Mouse (Mus musculus) thymus, postnatal 10 days (tissue): ENCODE data around the gene Mex3a.
A peak's percentile ranks its signal among the peaks of the same experiment; 100 is the strongest.

ENCODE experiments used
- DNase-seq, 2 experiments: peaks; one replicate each; pipeline ENCODE4 v3.0.0; 2021; ENCODE audit warnings: low spot score in 2 of 2

The Mex3a gene

GRCm38 (mm10) chr3:88527565-88527964, 4.6 kb upstream of the Mex3a start:
- DNase-seq: no peak

DNA sequence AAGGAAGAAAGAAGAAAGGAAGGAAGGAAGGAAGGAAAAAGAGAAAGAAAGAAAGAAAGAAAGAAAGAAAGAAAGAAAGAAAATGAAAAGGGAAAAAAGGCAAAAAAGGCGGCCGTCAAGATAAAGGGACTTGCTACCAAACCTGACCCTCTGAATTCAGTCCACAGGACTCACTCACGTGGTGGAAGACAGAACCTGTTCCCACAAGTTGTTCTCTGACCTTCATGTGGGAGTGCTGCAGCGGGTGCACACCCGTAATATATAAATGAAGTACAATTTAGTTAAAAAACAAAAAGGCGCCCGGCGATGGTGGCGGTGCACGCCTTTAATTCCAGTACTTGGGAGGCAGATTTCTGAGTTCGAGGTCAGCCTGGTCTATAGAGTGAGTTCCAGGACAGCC, 3.5 kb upstream of the Mex3a start:
- no peak for DNase-seq

DNA sequence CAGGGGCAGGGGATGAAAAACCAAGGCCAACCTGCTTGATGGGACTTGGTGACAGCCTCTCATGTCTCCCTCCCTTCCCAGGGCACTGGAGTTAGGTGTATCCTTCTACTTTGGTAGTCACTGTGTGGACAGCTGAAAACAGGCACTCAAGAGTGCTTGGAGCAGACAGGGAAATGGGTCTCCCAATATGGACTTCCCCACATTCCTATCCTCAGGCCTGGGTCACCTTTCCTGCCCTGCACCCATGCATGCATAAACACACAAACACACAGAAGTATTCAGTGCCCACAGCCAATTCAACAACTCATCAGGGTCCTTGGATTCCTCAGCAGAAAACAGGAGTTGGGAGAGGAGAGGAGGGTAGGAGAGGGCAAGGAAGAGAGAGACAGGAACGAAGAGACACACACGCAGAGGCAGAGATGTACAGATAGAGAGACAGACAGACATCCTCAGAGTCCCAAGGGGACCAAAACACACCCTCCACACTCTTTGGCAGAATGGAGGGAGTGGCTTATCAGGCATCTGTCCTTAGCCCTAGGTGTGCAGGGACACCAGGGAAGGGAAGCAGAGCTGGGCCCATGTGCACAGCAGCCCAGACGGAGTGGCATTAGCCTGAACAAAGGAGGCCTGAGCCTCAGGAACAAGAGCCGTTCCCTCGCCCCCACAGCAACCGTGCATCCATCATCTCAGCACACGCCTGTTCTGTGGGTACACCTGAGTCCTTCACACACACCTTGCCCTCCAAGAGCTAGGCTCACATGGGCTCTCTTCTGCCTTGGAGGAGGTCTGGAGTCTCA, 2.8 kb upstream of the Mex3a start:
- no peak for DNase-seq

GRCm38 (mm10) chr3:88530082-88530864, 1.9 kb upstream of the Mex3a start:
- no peak for DNase-seq

DNA sequence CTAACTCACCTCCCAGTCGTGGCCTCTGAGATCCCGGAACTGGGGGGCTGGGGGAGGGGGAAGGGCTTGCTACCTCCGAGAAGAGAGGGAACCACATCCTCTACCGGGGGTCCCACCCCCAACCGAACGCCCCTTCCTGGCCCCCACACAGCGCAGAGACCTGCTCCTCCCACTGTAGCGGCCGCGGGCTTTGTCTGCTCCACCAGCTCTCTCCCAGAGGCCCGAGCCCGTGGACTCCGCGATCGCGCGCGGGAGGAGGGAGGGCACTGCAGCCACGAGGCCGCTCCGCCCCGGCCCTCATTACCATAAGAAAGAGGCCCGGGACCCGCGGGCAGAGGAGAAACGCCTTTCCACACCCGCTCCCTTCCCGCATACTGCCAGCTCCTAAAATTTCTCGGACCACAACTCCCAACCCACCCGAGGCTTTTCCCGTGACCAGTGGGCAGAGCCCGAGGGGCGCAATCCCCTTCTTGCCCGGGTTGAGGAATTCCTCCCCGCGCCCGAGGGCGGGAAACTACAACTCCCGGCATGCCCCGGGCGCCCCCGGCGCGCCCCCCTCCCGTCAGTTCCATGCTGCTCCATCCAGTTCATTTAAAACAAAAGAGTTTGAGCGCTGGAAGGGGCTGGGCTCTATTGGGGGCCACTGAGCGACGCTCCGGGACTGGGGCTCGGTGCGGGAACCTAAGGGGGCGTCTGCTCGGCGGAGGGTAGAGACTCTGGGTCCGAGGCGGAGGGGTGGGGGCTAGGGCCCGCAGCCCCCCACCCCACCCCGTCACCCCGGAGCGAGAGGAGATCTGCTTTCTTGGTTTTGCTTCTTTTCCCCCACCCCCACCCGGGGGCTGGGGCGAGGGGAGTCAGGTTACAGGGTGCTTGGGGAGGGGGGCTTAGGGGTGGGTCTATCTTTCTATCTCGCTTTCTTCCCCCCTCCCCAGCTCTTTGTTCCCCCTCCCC, 572 bp upstream of the Mex3a start:
- peak; percentile 93 to 97 for DNase-seq

DNA sequence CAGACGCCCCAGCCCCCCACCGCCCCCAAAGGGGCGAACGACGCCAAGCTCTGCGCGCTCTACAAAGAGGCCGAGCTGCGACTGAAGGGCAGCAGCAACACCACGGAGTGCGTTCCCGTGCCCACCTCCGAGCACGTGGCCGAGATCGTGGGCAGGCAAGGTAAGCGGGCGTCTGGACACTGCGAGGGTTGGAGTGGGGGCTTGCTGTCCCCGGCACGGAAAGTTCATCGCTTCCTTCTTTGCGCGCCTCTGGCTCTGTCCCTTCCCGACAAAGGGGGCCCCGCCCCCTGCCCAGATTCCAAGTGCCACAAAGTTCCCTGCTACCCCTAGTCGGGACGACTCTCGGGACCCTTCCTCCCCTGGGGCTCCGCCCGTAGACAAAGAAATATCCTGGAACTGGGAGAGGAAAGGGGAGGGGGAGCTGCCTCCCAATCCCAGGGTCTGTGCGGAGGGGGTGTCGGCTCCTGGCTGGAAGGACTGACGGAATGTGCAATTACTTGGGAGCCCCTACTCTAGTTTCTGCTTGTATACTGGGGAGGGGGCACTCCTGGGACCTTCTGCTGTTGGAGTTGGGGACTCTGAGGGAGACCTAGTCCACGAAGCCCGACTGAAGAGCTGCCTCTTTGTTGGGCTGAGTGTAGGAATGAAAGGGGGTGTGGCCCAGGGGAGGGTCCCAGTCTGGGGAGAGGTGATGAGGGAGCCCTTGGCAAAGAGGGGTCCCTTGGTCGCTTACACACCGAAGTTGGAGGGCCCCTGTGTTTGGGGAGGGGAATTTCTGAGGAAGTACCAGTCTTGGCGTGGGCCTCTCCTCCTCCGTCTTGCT, 705 bp downstream of the Mex3a start:
- DNase-seq: no peak

DNA sequence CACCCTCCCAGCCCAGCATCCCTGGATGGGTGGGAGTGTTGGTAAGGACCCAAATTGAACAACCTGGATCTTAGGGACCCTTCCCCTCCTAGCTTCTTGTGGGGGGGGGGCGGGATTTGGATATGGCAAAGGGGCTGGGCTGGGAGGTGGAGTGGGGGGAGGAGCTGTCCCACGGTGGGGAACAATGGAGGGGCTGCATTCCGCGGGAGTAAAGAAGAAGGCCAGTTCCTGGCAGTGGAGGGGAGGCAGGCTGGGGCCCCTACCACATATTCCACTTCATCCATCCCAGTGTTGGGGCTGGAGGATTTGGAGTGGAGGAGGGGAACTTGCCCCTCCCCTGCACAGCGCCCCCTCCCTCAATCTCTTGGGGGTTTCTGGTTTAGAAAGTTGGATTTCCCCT, 1.5 kb downstream of the Mex3a start:
- DNase-seq: no peak

- no peak for DNase-seq
Measured at GRCm38 (mm10) chr3:88535005-88535404, 2.8 kb downstream of the Mex3a start.

DNA sequence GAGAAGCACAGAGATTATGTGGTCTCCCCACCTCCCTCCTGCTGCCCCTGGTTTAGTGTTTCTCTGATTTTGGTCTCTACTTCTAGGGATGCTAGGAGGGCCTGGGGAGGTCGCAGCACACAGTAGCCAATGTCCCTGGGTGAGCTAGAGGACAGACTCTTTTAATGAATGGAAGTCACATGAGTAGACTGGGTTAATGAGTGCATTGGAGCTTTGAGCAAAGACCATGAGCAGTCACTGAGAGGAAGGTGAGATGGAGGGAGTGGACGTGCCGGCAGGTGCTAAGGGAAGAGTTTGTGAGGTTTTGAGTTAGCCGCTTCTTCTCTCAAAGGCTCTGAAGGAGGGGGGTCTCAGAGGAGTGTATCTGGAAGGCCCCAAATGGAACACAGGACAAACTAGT, 3.3 kb downstream of the Mex3a start:
- DNase-seq: no peak

DNA sequence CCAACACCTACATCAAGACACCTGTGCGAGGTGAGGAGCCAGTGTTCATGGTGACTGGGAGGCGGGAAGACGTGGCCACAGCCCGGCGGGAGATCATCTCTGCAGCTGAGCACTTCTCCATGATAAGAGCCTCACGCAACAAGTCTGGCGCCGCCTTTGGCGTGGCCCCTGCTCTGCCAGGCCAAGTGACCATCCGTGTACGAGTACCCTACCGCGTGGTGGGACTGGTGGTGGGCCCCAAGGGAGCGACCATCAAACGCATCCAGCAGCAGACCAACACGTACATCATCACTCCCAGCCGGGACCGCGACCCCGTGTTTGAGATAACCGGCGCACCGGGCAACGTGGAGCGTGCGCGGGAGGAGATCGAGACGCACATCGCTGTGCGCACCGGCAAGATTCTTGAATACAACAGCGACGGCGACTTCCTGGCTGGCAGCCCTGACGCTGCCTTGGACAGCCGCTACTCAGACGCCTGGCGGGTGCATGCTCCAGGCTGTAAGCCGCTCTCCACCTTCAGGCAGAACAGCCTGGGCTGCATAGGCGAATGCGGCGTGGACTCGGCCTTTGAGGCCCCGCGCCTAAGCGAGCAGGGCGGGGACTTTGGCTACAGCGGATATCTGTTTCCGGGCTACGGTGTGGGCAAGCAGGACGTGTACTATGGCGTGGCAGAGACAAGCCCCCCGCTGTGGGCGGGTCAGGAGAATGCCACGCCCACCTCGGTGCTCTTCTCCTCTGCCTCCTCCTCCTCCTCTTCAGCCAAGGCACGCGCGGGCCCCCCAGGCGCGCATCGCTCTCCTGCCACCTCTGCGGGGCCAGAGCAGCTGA, 4.1 kb downstream of the Mex3a start:
- DNase-seq: no peak

DNA sequence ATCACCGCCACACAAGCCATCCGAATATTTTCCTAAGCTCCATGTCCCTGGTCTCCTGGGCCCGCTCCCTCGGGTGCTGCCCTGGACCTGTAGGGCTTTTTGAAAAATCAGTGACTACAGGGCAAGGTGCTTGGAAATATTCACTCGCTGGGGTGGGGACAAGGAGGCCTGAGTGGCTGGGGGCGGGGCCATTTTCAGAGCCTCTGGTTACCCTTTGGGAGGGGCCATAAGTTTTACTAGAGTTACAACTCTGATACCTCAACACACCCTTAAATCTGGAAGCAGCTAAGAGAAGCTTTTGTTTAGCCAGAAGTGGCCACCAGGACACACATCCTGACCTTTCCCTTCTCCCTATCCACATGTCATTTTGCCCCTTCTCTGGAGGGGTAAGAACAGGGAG, 5.0 kb downstream of the Mex3a start:
- DNase-seq: no peak

GRCm38 (mm10) chr3:88538271-88539145, 6.3 kb downstream of the Mex3a start:
- DNase-seq: no peak

DNA sequence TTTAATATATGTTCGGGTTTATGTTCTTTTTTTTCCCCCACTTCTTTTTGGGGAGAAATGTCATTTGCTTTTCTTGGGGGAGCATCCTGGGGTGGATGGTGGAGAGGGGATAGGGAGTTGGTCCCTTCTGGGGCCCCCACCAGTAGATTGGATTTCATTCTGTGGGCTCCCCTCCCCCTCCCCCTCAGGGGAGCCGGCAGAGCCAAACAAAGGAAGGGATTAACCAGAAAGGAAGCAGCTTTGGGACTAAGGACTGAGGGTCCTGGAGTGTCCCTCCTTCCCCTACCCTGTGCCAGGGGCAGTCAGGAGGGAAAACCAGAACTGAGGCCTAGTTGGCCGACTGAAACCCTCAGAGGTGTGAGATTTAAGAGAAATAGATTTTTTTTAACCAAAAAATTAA, 7.2 kb downstream of the Mex3a start:
- DNase-seq: no peak

DNA sequence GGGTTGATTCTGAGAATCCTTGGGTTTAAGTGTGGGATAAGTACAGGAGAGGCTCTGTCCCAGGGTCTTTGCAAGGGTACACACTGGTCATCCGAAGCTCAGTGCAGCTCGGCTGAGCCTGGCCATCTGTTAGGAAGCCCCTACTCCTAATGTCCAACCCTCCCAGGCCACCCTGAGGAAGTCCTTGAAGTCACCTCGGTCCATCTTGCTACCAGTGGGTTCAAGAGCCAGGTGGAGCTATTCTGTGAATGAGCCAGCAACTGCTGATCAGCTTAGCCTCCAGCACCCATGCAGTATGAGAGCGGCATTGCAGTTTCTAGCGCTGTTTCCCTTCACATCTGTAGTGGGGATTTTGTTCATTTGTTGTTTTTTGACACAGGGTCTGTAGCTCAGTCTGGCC, 7.9 kb downstream of the Mex3a start:
- DNase-seq: no peak

- DNase-seq: no peak
Measured at GRCm38 (mm10) chr3:88541622-88542401, 9.6 kb downstream of the Mex3a start.

DNA sequence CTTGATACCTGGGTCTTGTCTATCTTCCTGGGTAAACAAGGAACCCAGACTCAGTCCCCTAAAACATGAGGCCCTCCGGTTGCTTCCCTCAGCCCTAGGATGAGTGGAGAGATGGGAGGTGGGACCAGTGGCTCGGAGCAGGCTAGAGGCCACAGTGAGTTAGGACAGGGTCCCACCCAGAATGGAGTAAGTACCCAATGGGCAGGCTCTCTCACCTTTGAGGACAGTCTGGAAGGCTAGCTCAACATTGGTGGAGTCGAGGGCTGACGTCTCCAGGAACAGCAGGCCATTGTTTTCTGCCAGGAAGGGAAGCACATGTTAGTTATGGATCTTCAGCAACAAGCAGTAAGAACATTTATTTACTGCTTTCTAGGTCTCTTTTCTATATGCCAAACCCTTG, 10.3 kb downstream of the Mex3a start:
- no peak for DNase-seq

DNA sequence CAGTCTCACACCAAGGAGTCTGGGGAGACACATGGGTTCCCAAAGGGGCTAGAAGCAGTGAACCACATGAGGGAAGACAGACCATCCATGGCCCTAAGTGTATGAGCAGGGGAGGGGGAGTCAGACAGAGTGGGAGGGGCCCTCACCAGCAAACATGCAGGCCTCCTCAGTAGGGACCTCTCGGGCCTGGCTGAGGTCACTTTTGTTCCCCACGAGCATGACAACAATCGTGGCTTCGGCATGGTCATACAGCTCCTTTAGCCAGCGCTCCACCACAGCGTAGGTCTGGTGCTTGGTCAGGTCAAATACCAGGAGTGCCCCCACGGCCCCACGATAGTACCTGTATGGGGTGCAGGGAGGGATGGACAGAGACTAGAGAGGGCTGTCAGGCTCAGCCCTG, 11.0 kb downstream of the Mex3a start:
- DNase-seq: no peak

- DNase-seq: no peak
Measured at GRCm38 (mm10) chr3:88543651-88544410, 11.6 kb downstream of the Mex3a start.
